ENCODE assay signal across 9 mouse cellular contexts in the genomic region with DNA sequence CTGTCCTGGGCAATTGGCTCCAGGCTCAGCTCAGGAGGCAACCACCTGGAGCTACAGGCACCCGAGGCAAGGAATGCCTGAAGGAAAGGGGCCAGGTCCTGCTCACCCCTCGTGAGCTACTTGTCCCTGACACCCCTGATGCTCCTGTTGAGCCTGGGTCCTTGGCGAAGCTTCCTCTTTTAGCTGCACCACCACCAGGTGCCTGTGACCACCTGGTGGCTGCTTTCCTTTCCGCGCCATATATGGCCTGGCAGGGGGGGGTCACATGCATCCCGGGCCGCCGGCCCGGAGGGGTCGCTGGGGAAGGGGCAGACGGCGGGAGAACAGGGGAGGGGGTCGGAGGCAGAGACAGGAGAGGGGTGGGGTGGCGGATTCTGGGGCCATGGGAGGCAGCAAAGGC. TPM values are rescaled to one million over a fixed set of nuclear protein-coding genes. Genes with fewer than 3 reads are reported as not detected.
DNase-seq lines count a peak whose midpoint lies in the region; ATAC-seq and TF ChIP-seq lines count a peak whose summit lies in the region.
"Not testable (repeated sequence)": the region's sequence is repeated elsewhere in the genome, so short reads cannot be mapped to it uniquely, and the experiment has no call there.
"Had no signal": no experiment of that assay in that cellular context is flagged by ENCODE, and none has a peak within 500 bp of the region (broad histone marks: within the 10 kb centered on the region; RNA-seq: fewer than 3 reads in every experiment).

No protein-coding gene starts in this region.

- H3K36me3 ChIP-seq in forebrain, embryonic 16.5 days (ENCODE audit: control insufficient read depth, insufficient read depth); hindbrain, embryonic 10.5 days; kidney, embryonic 15.5 days; limb, embryonic 14.5 days (ENCODE audit: control insufficient read depth, insufficient read depth, low read length); midbrain, embryonic 14.5 days (ENCODE audit: control insufficient read depth, insufficient read depth, low read length): not testable (repeated sequence)

- H3K4me3 ChIP-seq in forebrain, embryonic 16.5 days (replicated peaks; ENCODE audit: low read length) = peak overlapping the region; percentile 44
- H3K4me3 ChIP-seq in hindbrain, embryonic 10.5 days = peak overlapping the region; percentile 49
- peak overlapping the region; percentile 32 for H3K4me3 ChIP-seq in kidney, embryonic 15.5 days (replicated peaks)
- H3K4me3 ChIP-seq in limb, embryonic 14.5 days (replicated peaks; ENCODE audit: low read length) = peak overlapping the region; percentile 22
- H3K4me3 ChIP-seq in midbrain, embryonic 14.5 days (replicated peaks; ENCODE audit: low read depth, low read length) = peak overlapping the region; percentile 34

- peak overlapping the region; percentile 48 for H3K9ac ChIP-seq in forebrain, embryonic 16.5 days (replicated peaks; ENCODE audit: low read depth, low read length)
- not testable (repeated sequence) for H3K9ac ChIP-seq in kidney, embryonic 15.5 days; limb, embryonic 14.5 days (ENCODE audit: low read depth, low read length, severe bottlenecking)
- peak overlapping the region; percentile 51 for H3K9ac ChIP-seq in midbrain, embryonic 14.5 days (replicated peaks; ENCODE audit: low read length)

- not testable (repeated sequence) for H3K27ac ChIP-seq in forebrain, embryonic 16.5 days (ENCODE audit: low read length); kidney, embryonic 15.5 days; limb, embryonic 14.5 days (replicated peaks; ENCODE audit: low read depth, low read length); midbrain, embryonic 14.5 days (replicated peaks; ENCODE audit: low read depth, low read length)
- peak overlapping the region; percentile 69 for H3K27ac ChIP-seq in hindbrain, embryonic 10.5 days

- not testable (repeated sequence) for TF ChIP-seq POLR2A in limb, embryonic 14.5 days (IDR thresholded peaks at IDR 0.05; ENCODE audit: borderline replicate concordance, extremely low read depth, insufficient read depth, insufficient read length)

- not testable (repeated sequence) for H3K27me3 ChIP-seq in forebrain, embryonic 16.5 days (replicated peaks; ENCODE audit: control insufficient read depth, insufficient read depth, low read length); hindbrain, embryonic 10.5 days (ENCODE audit: insufficient read depth, poor library complexity, severe bottlenecking); kidney, embryonic 15.5 days; limb, embryonic 14.5 days (ENCODE audit: control insufficient read depth, insufficient read depth, low read length); midbrain, embryonic 14.5 days (ENCODE audit: control insufficient read depth, insufficient read depth, low read length)

- not testable (repeated sequence) for H3K4me1 ChIP-seq in forebrain, embryonic 16.5 days (replicated peaks; ENCODE audit: control insufficient read depth, insufficient read depth, low read length); hindbrain, embryonic 10.5 days (replicated peaks); kidney, embryonic 15.5 days; limb, embryonic 14.5 days (ENCODE audit: control insufficient read depth, insufficient read depth, low read length); midbrain, embryonic 14.5 days (ENCODE audit: control insufficient read depth, insufficient read depth, low read length)

- not testable (repeated sequence) for ATAC-seq in forebrain, embryonic 16.5 days; kidney, embryonic 15.5 days (replicated peaks; ENCODE audit: low FRiP score); limb, embryonic 14.5 days (ENCODE audit: low FRiP score, low read depth); midbrain, embryonic 14.5 days (ENCODE audit: low FRiP score, low TSS enrichment)

- H3K9me3 ChIP-seq in forebrain, embryonic 16.5 days (ENCODE audit: control insufficient read depth, low read length); hindbrain, embryonic 10.5 days; kidney, embryonic 15.5 days (replicated peaks); limb, embryonic 14.5 days (ENCODE audit: control insufficient read depth, low read length); midbrain, embryonic 14.5 days (ENCODE audit: control insufficient read depth, low read length): not testable (repeated sequence)

- WGBS in forebrain, embryonic 16.5 days = 17% methylated on average over 8 of the region's 14 CpGs
- 9% methylated on average over 13 of the region's 14 CpGs for WGBS in hindbrain, embryonic 10.5 days
- WGBS in kidney, embryonic 15.5 days = 4% methylated on average over 13 of the region's 14 CpGs
- WGBS in limb, embryonic 14.5 days = 12% methylated on average over 10 of the region's 14 CpGs
- WGBS in midbrain, embryonic 14.5 days = 10% methylated on average over 13 of the region's 14 CpGs

- H3K4me2 ChIP-seq in forebrain, embryonic 16.5 days (ENCODE audit: low read length) = peak overlapping the region; percentile 60
- H3K4me2 ChIP-seq in kidney, embryonic 15.5 days = peak overlapping the region; percentile 61
- H3K4me2 ChIP-seq in limb, embryonic 14.5 days (replicated peaks; ENCODE audit: low read depth, low read length, severe bottlenecking) = peak overlapping the region; percentile 44
- H3K4me2 ChIP-seq in midbrain, embryonic 14.5 days (ENCODE audit: low read length) = peak overlapping the region; percentile 54

- peak; percentile 4 for DNase-seq in embryo, embryonic 9.5 days (ENCODE audit: extremely low spot score)
- DNase-seq in hindbrain, embryonic 10.5 days (ENCODE audit: low spot score) = not testable (repeated sequence)
- peak; percentile 0 for DNase-seq in limb, embryonic 14.5 days (ENCODE audit: low spot score)
- DNase-seq in midbrain, embryonic 14.5 days = peak; percentile 19
- DNase-seq in right cerebral cortex, postnatal 14 days = peak; percentile 2

RNA-seq across cellular contexts. Expression of a gene that starts 0.3 kb away (rescaled TPM):
- polyA plus RNA-seq in forebrain, embryonic 16.5 days (2015; fragmentation: Nextera tagmentation; extraction: Ambion mirVana) = 6.8 and 9.7 TPM in 2 replicates
- polyA plus RNA-seq in hindbrain, embryonic 10.5 days (2016; fragmentation: Nextera tagmentation; extraction: Ambion mirVana) = 0.68 and 0.98 TPM in 2 replicates
- polyA plus RNA-seq in kidney, embryonic 15.5 days (2015; fragmentation: Nextera tagmentation; extraction: Ambion mirVana) = 0.18 and 0.45 TPM in 2 replicates
- 0.20 and 0.48 TPM in 2 replicates for polyA plus RNA-seq in limb, embryonic 14.5 days (2012; rRNA removed)
- 0.17 and 0.35 TPM in 2 replicates for polyA plus RNA-seq in limb, embryonic 14.5 days (2014; fragmentation: Nextera tagmentation; extraction: Ambion mirVana)
- polyA plus RNA-seq in midbrain, embryonic 14.5 days (2014; fragmentation: Nextera tagmentation; extraction: Ambion mirVana) = 9.2 and 11.9 TPM in 2 replicates
- polyA plus RNA-seq: erythroblast, embryonic 14.5 days had no signal

RNA-seq across cellular contexts. Expression of a gene that starts 17.2 kb away (rescaled TPM):
- polyA plus RNA-seq in forebrain, embryonic 16.5 days (2015; fragmentation: Nextera tagmentation; extraction: Ambion mirVana) = not detected in 2 replicates
- polyA plus RNA-seq in hindbrain, embryonic 10.5 days (2016; fragmentation: Nextera tagmentation; extraction: Ambion mirVana) = not detected in 2 replicates
- polyA plus RNA-seq in kidney, embryonic 15.5 days (2015; fragmentation: Nextera tagmentation; extraction: Ambion mirVana) = not detected in 2 replicates
- not detected in 2 replicates for polyA plus RNA-seq in limb, embryonic 14.5 days (2012; rRNA removed)
- not detected in 2 replicates for polyA plus RNA-seq in limb, embryonic 14.5 days (2014; fragmentation: Nextera tagmentation; extraction: Ambion mirVana)
- not detected in 2 replicates for polyA plus RNA-seq in midbrain, embryonic 14.5 days (2014; fragmentation: Nextera tagmentation; extraction: Ambion mirVana)
- polyA plus RNA-seq: erythroblast, embryonic 14.5 days; urinary bladder, adult 2 months had no signal
